ENCODE assay signal across 18 mouse cellular contexts in the genomic region with DNA sequence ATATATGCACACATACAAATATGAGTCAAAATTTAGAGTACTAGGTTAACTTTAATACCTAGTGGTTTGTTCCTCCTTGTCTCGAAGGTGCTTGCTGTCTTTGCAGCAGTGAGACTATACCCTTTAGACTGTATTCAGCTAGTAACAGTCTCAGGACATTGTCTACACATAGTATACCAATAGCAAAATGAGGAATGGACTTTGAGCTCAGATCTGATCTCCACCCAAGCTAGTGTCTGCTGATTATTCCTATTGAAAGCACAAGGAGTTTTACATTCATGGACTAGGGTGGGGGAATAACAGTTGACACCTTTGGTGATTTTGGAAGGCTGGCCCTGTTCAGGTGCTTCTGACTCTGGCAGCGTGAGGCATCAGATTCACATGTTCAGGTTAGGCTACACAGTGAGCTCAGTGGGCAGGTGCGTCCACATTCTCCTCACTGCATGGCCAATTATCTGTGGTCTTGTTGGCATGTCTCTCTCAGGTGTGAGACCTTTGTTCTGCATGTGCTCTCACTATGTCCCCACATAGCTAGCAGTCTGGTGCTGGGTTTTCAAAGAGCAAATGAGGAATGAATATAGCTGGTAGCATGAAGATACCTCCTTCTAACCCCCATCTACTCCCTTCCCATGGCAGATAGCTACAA.
"Had no signal": no experiment of that assay in that cellular context is flagged by ENCODE, and none has a peak within 500 bp of the region (broad histone marks: within the 10 kb centered on the region; RNA-seq: fewer than 3 reads in every experiment).

No protein-coding gene starts in this region.

- H3K27me3 ChIP-seq: lung, embryonic 15.5 days; megakaryocyte, embryonic 14.5 days; midbrain, embryonic 12.5 days; midbrain, embryonic 15.5 days; neural tube, embryonic 12.5 days had no signal

- H3K9me3 ChIP-seq: lung, embryonic 15.5 days; midbrain, embryonic 12.5 days; midbrain, embryonic 15.5 days; neural tube, embryonic 12.5 days had no signal

- H3K9ac ChIP-seq: lung, embryonic 15.5 days; midbrain, embryonic 12.5 days; midbrain, embryonic 15.5 days; neural tube, embryonic 12.5 days had no signal

- H3K4me3 ChIP-seq: lung, embryonic 15.5 days; megakaryocyte, embryonic 14.5 days; midbrain, embryonic 12.5 days; midbrain, embryonic 15.5 days; neural tube, embryonic 12.5 days had no signal

- H3K4me2 ChIP-seq: lung, embryonic 15.5 days; midbrain, embryonic 12.5 days; midbrain, embryonic 15.5 days; neural tube, embryonic 12.5 days had no signal

- DNase-seq: lung, adult 2 months; lung, postnatal 14 days; lung, postnatal 36 days; retina, postnatal 1 day; right cerebral cortex, adult 18-20 months; right cerebral cortex, postnatal 25 days; right cerebral cortex, postnatal 4 days; spleen, adult 18-20 months; thymus, adult 18-20 months; thymus, postnatal 14 days; thymus, postnatal 36 days had no signal

- H3K27ac ChIP-seq: lung, embryonic 15.5 days; macrophage; midbrain, embryonic 12.5 days; midbrain, embryonic 15.5 days; neural tube, embryonic 12.5 days had no signal

- H3K4me1 ChIP-seq: lung, embryonic 15.5 days; midbrain, embryonic 12.5 days; midbrain, embryonic 15.5 days; neural tube, embryonic 12.5 days had no signal

- H3K36me3 ChIP-seq: lung, embryonic 15.5 days; midbrain, embryonic 12.5 days; midbrain, embryonic 15.5 days; neural tube, embryonic 12.5 days had no signal

- ATAC-seq: lung, postnatal 0 days; midbrain, embryonic 15.5 days had no signal
